Mouse (Mus musculus): Measurements from ENCODE around the gene Yap1.
A peak's percentile ranks its signal among the peaks of the same experiment; 100 is the strongest.

The Yap1 gene

GRCm38 (mm10) chr9:7977587-7977986 is 26.8 kb downstream of the Yap1 start:
- no peak for DNase-seq (ENCODE audit: low spot score)

- DNase-seq (ENCODE audit: low spot score) = no peak
These were observed 32.4 kb downstream of the Yap1 start for GRCm38 (mm10) chr9:7971993-7972392.

GRCm38 (mm10) chr9:7967980-7968379 is 36.4 kb downstream of the Yap1 start:
- DNase-seq (ENCODE audit: low spot score) = no peak

GRCm38 (mm10) chr9:7965590-7965989 is 38.8 kb downstream of the Yap1 start:
- no peak for DNase-seq (ENCODE audit: low spot score)

GRCm38 (mm10) chr9:7963867-7964266 is 40.5 kb downstream of the Yap1 start:
- no peak for DNase-seq (ENCODE audit: low spot score)

GRCm38 (mm10) chr9:7962915-7963314 is 41.5 kb downstream of the Yap1 start:
- no peak for DNase-seq (ENCODE audit: low spot score)

- peak; percentile 38 for DNase-seq (ENCODE audit: low spot score)
These were observed 42.8 kb downstream of the Yap1 start for GRCm38 (mm10) chr9:7961366-7962160.

GRCm38 (mm10) chr9:7960382-7960781 is 44.0 kb downstream of the Yap1 start:
- DNase-seq (ENCODE audit: low spot score) = peak; percentile 53

GRCm38 (mm10) chr9:7959301-7959700 is 45.1 kb downstream of the Yap1 start:
- DNase-seq (ENCODE audit: low spot score) = no peak

GRCm38 (mm10) chr9:7958025-7958593 is 46.3 kb downstream of the Yap1 start:
- no peak for DNase-seq (ENCODE audit: low spot score)

- DNase-seq (ENCODE audit: low spot score) = peak; percentile 45
These were observed 47.0 kb downstream of the Yap1 start for GRCm38 (mm10) chr9:7957407-7957806.

- no peak for DNase-seq (ENCODE audit: low spot score)
These were observed 48.0 kb downstream of the Yap1 start for GRCm38 (mm10) chr9:7956400-7956799.

GRCm38 (mm10) chr9:7952886-7953285 is 51.5 kb downstream of the Yap1 start:
- DNase-seq (ENCODE audit: low spot score) = no peak

GRCm38 (mm10) chr9:7950211-7950644 is 54.2 kb downstream of the Yap1 start:
- DNase-seq (ENCODE audit: low spot score) = peak; percentile 24

GRCm38 (mm10) chr9:7947946-7948345 is 56.5 kb downstream of the Yap1 start:
- DNase-seq (ENCODE audit: low spot score) = no peak

- DNase-seq (ENCODE audit: low spot score) = no peak
These were observed 60.5 kb downstream of the Yap1 start for GRCm38 (mm10) chr9:7943796-7944462.

GRCm38 (mm10) chr9:7942701-7943100 is 61.7 kb downstream of the Yap1 start:
- no peak for DNase-seq (ENCODE audit: low spot score)

- no peak for DNase-seq (ENCODE audit: low spot score)
These were observed 64.3 kb downstream of the Yap1 start for GRCm38 (mm10) chr9:7940075-7940474.

GRCm38 (mm10) chr9:7934419-7934818 is 70.0 kb downstream of the Yap1 start:
- no peak for DNase-seq (ENCODE audit: low spot score)

- no peak for DNase-seq (ENCODE audit: low spot score)
These were observed 74.8 kb downstream of the Yap1 start for GRCm38 (mm10) chr9:7929552-7929951.

GRCm38 (mm10) chr9:7928866-7929265 is 75.5 kb downstream of the Yap1 start:
- DNase-seq (ENCODE audit: low spot score) = no peak

- DNase-seq (ENCODE audit: low spot score) = no peak
These were observed 76.1 kb downstream of the Yap1 start for GRCm38 (mm10) chr9:7928207-7928793.

GRCm38 (mm10) chr9:7914925-7915324 is 89.5 kb downstream of the Yap1 start:
- no peak for DNase-seq (ENCODE audit: low spot score)

Measured in layer of hippocampus, adult 11-12 months (tissue).